Mouse (Mus musculus) C2C12 (cell line): ENCODE measurements at regions not wholly inside any gene's neighbourhood (a gene's known extent, or its start where the extent isn't known, plus 50 kb on each side); places are given as distances from the start of the nearest gene placed in this dataset.

Experiments used
- CEBPB ChIP-seq: IDR thresholded peaks from one replicate; pipeline ENCODE4 v1.6.1; 2011; ENCODE audit warnings: low read depth, mild to moderate bottlenecking, control low read depth, moderate library complexity
- CTCF ChIP-seq: IDR thresholded peaks from one replicate; pipeline ENCODE4 v1.5.1; 2011; ENCODE audit not compliant: control insufficient read depth, insufficient read depth, insufficient read length

- TF ChIP-seq CTCF (no peak), CEBPB (no peak)
Measured at GRCm38 (mm10) chr15:26158499-26158898, 150.3 kb upstream of the March11 start.
